Mouse (Mus musculus): ENCODE measurements around the gene Tmem45a.
"Not testable (repeated sequence)": the region's sequence is repeated elsewhere in the genome, so short reads cannot be mapped to it uniquely, and the experiment has no call there.

The Tmem45a gene

GRCm38 (mm10) chr16:56885824-56886615 is at the start of gene Tmem45a:
Gene Tmem45a, minus strand, starts transcription at chr16:56886166.
- in situ Hi-C loops (cut with MboI) = no loop called here

- in situ Hi-C loops (cut with MboI) = no loop called here
These were observed 42.1 kb upstream of the Tmem45a start, which contains the start of gene Lnp1 for GRCm38 (mm10) chr16:56928023-56928422. Gene Lnp1, minus strand, starts transcription at chr16:56928061.

- in situ Hi-C loops (cut with MboI) = no loop called here
These were observed 34.2 kb upstream of the Tmem45a start for GRCm38 (mm10) chr16:56920102-56920657.

GRCm38 (mm10) chr16:56917230-56917629 is 31.3 kb upstream of the Tmem45a start:
- in situ Hi-C loops (cut with MboI) = no loop called here

- in situ Hi-C loops (cut with MboI) = no loop called here
These were observed 23.0 kb upstream of the Tmem45a start for GRCm38 (mm10) chr16:56908986-56909385.

- in situ Hi-C loops (cut with MboI) = not testable (repeated sequence)
These were observed 16.2 kb upstream of the Tmem45a start for GRCm38 (mm10) chr16:56902206-56902605.

- in situ Hi-C loops (cut with MboI) = no loop called here
These were observed 5.6 kb upstream of the Tmem45a start for GRCm38 (mm10) chr16:56891583-56891982.

- in situ Hi-C loops (cut with MboI) = no loop called here
These were observed 700 bp upstream of the Tmem45a start for GRCm38 (mm10) chr16:56886616-56887116.

GRCm38 (mm10) chr16:56884811-56885210 is 1.2 kb downstream of the Tmem45a start:
- in situ Hi-C loops (cut with MboI) = no loop called here

GRCm38 (mm10) chr16:56873410-56873809 is 12.6 kb downstream of the Tmem45a start:
- in situ Hi-C loops (cut with MboI) = no loop called here

GRCm38 (mm10) chr16:56870458-56870857 is 15.5 kb downstream of the Tmem45a start:
- in situ Hi-C loops (cut with MboI) = no loop called here

- in situ Hi-C loops (cut with MboI) = no loop called here
These were observed 17.6 kb downstream of the Tmem45a start for GRCm38 (mm10) chr16:56868361-56868760.

- in situ Hi-C loops (cut with MboI) = no loop called here
These were observed 18.4 kb downstream of the Tmem45a start for GRCm38 (mm10) chr16:56867591-56867990.

GRCm38 (mm10) chr16:56852841-56853587 is 33.0 kb downstream of the Tmem45a start:
- in situ Hi-C loops (cut with MboI) = no loop called here

- in situ Hi-C loops (cut with MboI) = no loop called here
These were observed 43.0 kb downstream of the Tmem45a start for GRCm38 (mm10) chr16:56842988-56843387.

GRCm38 (mm10) chr16:56833312-56833711 is 52.7 kb downstream of the Tmem45a start:
- in situ Hi-C loops (cut with MboI) = no loop called here

- in situ Hi-C loops (cut with MboI) = no loop called here
These were observed 54.0 kb downstream of the Tmem45a start for GRCm38 (mm10) chr16:56831986-56832385.

- in situ Hi-C loops (cut with MboI) = no loop called here
These were observed 84.4 kb downstream of the Tmem45a start for GRCm38 (mm10) chr16:56801370-56802109.

GRCm38 (mm10) chr16:56800946-56801345 is 85.0 kb downstream of the Tmem45a start:
- in situ Hi-C loops (cut with MboI) = no loop called here

GRCm38 (mm10) chr16:56800469-56800868 is 85.5 kb downstream of the Tmem45a start:
- in situ Hi-C loops (cut with MboI) = no loop called here

- in situ Hi-C loops (cut with MboI) = no loop called here
These were observed 86.4 kb downstream of the Tmem45a start for GRCm38 (mm10) chr16:56799541-56800029.

GRCm38 (mm10) chr16:56798873-56799272 is 87.1 kb downstream of the Tmem45a start:
- in situ Hi-C loops (cut with MboI) = no loop called here
